In genomic region chr1:36368112-36368968, GRCm38 (mm10) we compare ENCODE assay signal across 9 mouse cellular contexts. TPM values are rescaled to one million over a fixed set of nuclear protein-coding genes. Genes with fewer than 3 reads are reported as not detected.
DNase-seq lines count a peak whose midpoint lies in the region; ATAC-seq and TF ChIP-seq lines count a peak whose summit lies in the region.
"Had no signal": no experiment of that assay in that cellular context is flagged by ENCODE, and none has a peak within 500 bp of the region (broad histone marks: within the 10 kb centered on the region; RNA-seq: fewer than 3 reads in every experiment).

No protein-coding gene starts in this region.

- H3K9ac ChIP-seq in heart, adult 2 months (ENCODE audit: low read depth, low read length): peak overlapping the region; percentile 99
- peak overlapping the region; percentile 94 for H3K9ac ChIP-seq in liver, embryonic 15.5 days

- peak; percentile 85 for ATAC-seq in liver, embryonic 15.5 days (ENCODE audit: insufficient read depth)

- H3K79me2 ChIP-seq in C2C12 (ENCODE audit: control insufficient read depth, insufficient read depth): peaks cover 56% of the 10 kb centered on the region
- H3K79me2 ChIP-seq in heart, adult 2 months (replicated peaks; ENCODE audit: control insufficient read depth, insufficient read depth, low read length): peaks cover 6% of the 10 kb centered on the region; the same call in 1 of the 2 replicates

- H3ac ChIP-seq in C2C12 (ENCODE audit: control insufficient read depth, insufficient read length, low read depth): peak overlapping the region; percentile 86

- no peak for TF ChIP-seq CTCF in C2C12 (IDR thresholded peaks at IDR 0.05; ENCODE audit: control insufficient read depth, insufficient read depth, insufficient read length)
- no peak for TF ChIP-seq CTCF in heart, adult 2 months (IDR thresholded peaks at IDR 0.05)

- H3K4me1 ChIP-seq in heart, adult 2 months (ENCODE audit: control insufficient read depth, insufficient read depth, low read length): peaks cover 8% of the 10 kb centered on the region
- H3K4me1 ChIP-seq in liver, embryonic 15.5 days (replicated peaks): peaks cover 36% of the 10 kb centered on the region

- H3K27ac ChIP-seq in heart, adult 2 months: peak overlapping the region; percentile 92
- H3K27ac ChIP-seq in liver, embryonic 15.5 days (replicated peaks): peak overlapping the region; percentile 76

- WGBS in heart, adult 2 months: 2% methylated on average over 51 of the region's 55 CpGs
- WGBS in liver, embryonic 15.5 days (ENCODE audit: insufficient replicate concordance): 3% methylated on average over 46 of the region's 55 CpGs

- TF ChIP-seq POLR2A in heart, adult 2 months (IDR thresholded peaks at IDR 0.05; ENCODE audit: insufficient read depth, low read depth, low read length): no peak

- DNase-seq in MN1 (ENCODE audit: low spot score): peak; percentile 27
- peak; percentile 18 to 62 for DNase-seq in cerebellum, postnatal 36 days
- peak; percentile 13 to 32 for DNase-seq in heart, adult 2 months
- DNase-seq in kidney, adult 18-20 months: peak; percentile 55
- peak; percentile 68 for DNase-seq in naive thymus-derived CD4-positive, alpha-beta T cell, adult 2 months (ENCODE audit: low read depth)
- DNase-seq in urinary bladder, postnatal 10 days (ENCODE audit: low spot score): no peak

- peak overlapping the region; percentile 84 for H3K4me2 ChIP-seq in liver, embryonic 15.5 days

- H3K4me3 ChIP-seq in C2C12 (ENCODE audit: insufficient read depth, poor library complexity, severe bottlenecking): peak overlapping the region; percentile 72
- peak overlapping the region; percentile 91 for H3K4me3 ChIP-seq in heart, adult 2 months
- peak overlapping the region; percentile 92 for H3K4me3 ChIP-seq in liver, embryonic 15.5 days (replicated peaks)

- intact Hi-C loops in heart, adult 2 months (cut with DNase I): loop anchor here (2.0 to 10.0 kb wide), 5 partner anchors 60 to 294 kb away; partner anchors contain the start of genes Cnnm3 and Cnnm4

- no peaks in the 10 kb centered on the region for H3K27me3 ChIP-seq in C2C12 (ENCODE audit: control insufficient read depth, insufficient read depth, insufficient read length)
- no peaks in the 10 kb centered on the region for H3K27me3 ChIP-seq in heart, adult 2 months (ENCODE audit: control insufficient read depth, insufficient read depth, low read length)
- peaks cover 16% of the 10 kb centered on the region; the same call in 1 of the 2 replicates for H3K27me3 ChIP-seq in liver, embryonic 15.5 days

- no peak for TF ChIP-seq EP300 in heart, adult 2 months (IDR thresholded peaks at IDR 0.05; ENCODE audit: insufficient read depth, low read depth, low read length)

- H3K79me3 ChIP-seq in C2C12 (ENCODE audit: low read depth): peaks cover 44% of the 10 kb centered on the region

- no peaks in the 10 kb centered on the region for H3K9me3 ChIP-seq in liver, embryonic 15.5 days (replicated peaks)

- peaks cover 45% of the 10 kb centered on the region for H3K36me3 ChIP-seq in C2C12 (ENCODE audit: control insufficient read depth, insufficient read depth)
- H3K36me3 ChIP-seq in heart, adult 2 months (ENCODE audit: control insufficient read depth, insufficient read depth, low read length): peaks cover 10% of the 10 kb centered on the region; the same call in 1 of the 2 replicates
- peaks cover 28% of the 10 kb centered on the region for H3K36me3 ChIP-seq in liver, embryonic 15.5 days (replicated peaks)

TF ChIP-seq in C2C12, 6 proteins besides CTCF, POLR2A, EP300 and RAD21:
- no peak for TF ChIP-seq FOSL1 (IDR thresholded peaks at IDR 0.05; ENCODE audit: insufficient read depth, low read length, poor library complexity, severe bottlenecking)
- TF ChIP-seq MYOG (IDR thresholded peaks at IDR 0.05; ENCODE audit: control insufficient read depth, extremely low read depth, insufficient read length): no peak
- no peak for TF ChIP-seq MYOD1 (IDR thresholded peaks at IDR 0.05; ENCODE audit: control insufficient read depth, insufficient read length, low read depth)
- no peak for TF ChIP-seq USF1 (IDR thresholded peaks at IDR 0.05; ENCODE audit: low read depth)
- no peak for TF ChIP-seq MAX (IDR thresholded peaks at IDR 0.05)
- no peak for TF ChIP-seq CEBPB (IDR thresholded peaks at IDR 0.05; ENCODE audit: low read depth)

RNA-seq across cellular contexts. Expression of gene Kansl3, which starts 0.6 kb away (rescaled TPM):
- 23.6 TPM for polyA plus RNA-seq in C2C12 (2012; fragmentation: generic; extraction: Trizol)
- 10 to 100 TPM; 49.7 to 52.8 TPM for total RNA-seq in heart, adult 2 months (2021)
- 35.4 and 57.0 TPM in 2 replicates for polyA plus RNA-seq in heart, adult 2 months (2012; rRNA removed)
- polyA plus RNA-seq in liver, embryonic 15.5 days (2015; fragmentation: Nextera tagmentation; extraction: Ambion mirVana): 12.4 and 12.6 TPM in 2 replicates

RNA-seq across cellular contexts. Expression of gene Fer1l5, which starts 3.8 kb away (rescaled TPM):
- 0.14 TPM for polyA plus RNA-seq in C2C12 (2012; fragmentation: generic; extraction: Trizol)
- total RNA-seq in heart, adult 2 months (2021): not detected
- polyA plus RNA-seq in heart, adult 2 months (2012; rRNA removed): 0.04 TPM in 1 of 2 replicates, not detected in the other
- 0.23 and 0.24 TPM in 2 replicates for polyA plus RNA-seq in liver, embryonic 15.5 days (2015; fragmentation: Nextera tagmentation; extraction: Ambion mirVana)
- total RNA-seq: heart, adult 18-20 months had no signal
